Mouse (Mus musculus) adrenal gland, adult 8-10 months (tissue): ENCODE measurements around the gene Gm11084. TPM values are rescaled to one million over a fixed set of nuclear protein-coding genes. Genes with fewer than 3 reads are reported as not detected.

ENCODE experiments used
- DNase-seq: peaks from one replicate; pipeline ENCODE4 v3.0.0; 2022
- microRNA-seq, 2 experiments: library from miRNA; unstranded; fragments of <30 nt; microRNA quantifications; one replicate each; pipeline ENCODE4 v1.2.0; 2022
- total RNA-seq, 4 experiments: library from RNA; stranded (reverse); gene quantifications; 2 replicates each; pipeline ENCODE4 v1.2.4; 2022

The Gm11084 gene
- total RNA-seq, 4 experiments from 2014 or later: not detected

GRCm38 (mm10) chr2:72924981-72925380 is 61.5 kb downstream of the Gm11084 start:
- no peak for DNase-seq

Small RNA genes within 50 kb of the gene (microRNA-seq; reads per million reads assigned to microRNA genes)
- 0 reads per million in 2 experiments for gene Gm25960

Other genes with a start within 250 kb of the Gm11084 start
- gene Sp3, start 6.3 kb downstream of the Gm11084 start, total RNA-seq: 10 to 100 TPM; 50.9 to 64.7 (median 60.2) TPM
- gene Ola1, start 232.2 kb upstream of the Gm11084 start, total RNA-seq: 10 to 100 TPM; 53.6 to 59.3 (median 56.3) TPM